Mouse (Mus musculus) left cerebral cortex, postnatal 36 days (tissue): ENCODE measurements around the gene Slc24a1. TPM values are rescaled to one million over a fixed set of nuclear protein-coding genes. Genes with fewer than 3 reads are reported as not detected.

ENCODE experiments used
- DNase-seq, 2 experiments: peaks; one replicate each; pipeline ENCODE4 v3.0.0; 2021 to 2022; ENCODE audit warnings: low spot score in 2 of 2, mixed read lengths in 1 of 2
- intact Hi-C: fragments of 180-260 bp; cut with DNase I; formaldehyde crosslinking; loops from one replicate; pipeline ENCODE4 v1.15.1; 2025
- microRNA-seq: library from miRNA; unstranded; fragments of <30 nt; microRNA quantifications from one replicate; pipeline ENCODE4 v1.2.0, GENCODE M21; 2022
- total RNA-seq, 2 experiments: library from RNA; stranded (reverse); gene quantifications; 2 replicates each; pipeline ENCODE4 v1.2.3; 2021

Slc24a1 gene
- total RNA-seq, 2 experiments from 2014 or later = 0.07 to 0.23 TPM

- intact Hi-C loops = no loop called here
- DNase-seq = no peak
These were observed 54.8 kb downstream of the Slc24a1 start for GRCm38 (mm10) chr9:64896605-64897004.

GRCm38 (mm10) chr9:64886008-64886407, 65.4 kb downstream of the Slc24a1 start:
- DNase-seq = no peak
- intact Hi-C loops = no loop called here

Small RNA genes within 50 kb of the gene (microRNA-seq; reads per million reads assigned to microRNA genes)
- not detected for gene Gm25640

Other genes starting within 250 kb of the Slc24a1 start
- gene Rab11a, start 213.8 kb downstream of the Slc24a1 start, total RNA-seq = 100 to 1,000 TPM; 216 to 234 TPM
- gene Dennd4a, start 140.3 kb downstream of the Slc24a1 start, total RNA-seq = 10 to 100 TPM; 58.2 to 62.8 TPM
- gene Ints14, start 9.3 kb upstream of the Slc24a1 start, total RNA-seq = 10 to 100 TPM; 19.5 to 20.2 TPM
- 100 to 1,000 TPM; 152 to 157 TPM for gene Hacd3, start 70.1 kb upstream of the Slc24a1 start, total RNA-seq
- 100 to 1,000 TPM; 153 to 164 TPM for gene Dpp8, start 80.8 kb upstream of the Slc24a1 start, total RNA-seq
- gene Igdcc4, start 149.9 kb upstream of the Slc24a1 start, total RNA-seq = 10 to 100 TPM; 24.9 to 30.8 TPM
- gene Igdcc3, start 189.6 kb upstream of the Slc24a1 start, total RNA-seq = 1 to 10 TPM; 2.0 to 2.3 TPM
- 1 to 10 TPM; 2.5 to 4.2 TPM for gene Parp16, start 243.7 kb upstream of the Slc24a1 start, total RNA-seq